Mouse (Mus musculus): ENCODE measurements around the gene Rnf225. TPM values are rescaled to one million over a fixed set of nuclear protein-coding genes. Genes with fewer than 3 reads are reported as not detected.
"Not testable (repeated sequence)": the region's sequence is repeated elsewhere in the genome, so short reads cannot be mapped to it uniquely, and the experiment has no call there.

The Rnf225 gene
- polyA plus RNA-seq, 1 experiment from 2014 or later = 0.42 TPM

DNA sequence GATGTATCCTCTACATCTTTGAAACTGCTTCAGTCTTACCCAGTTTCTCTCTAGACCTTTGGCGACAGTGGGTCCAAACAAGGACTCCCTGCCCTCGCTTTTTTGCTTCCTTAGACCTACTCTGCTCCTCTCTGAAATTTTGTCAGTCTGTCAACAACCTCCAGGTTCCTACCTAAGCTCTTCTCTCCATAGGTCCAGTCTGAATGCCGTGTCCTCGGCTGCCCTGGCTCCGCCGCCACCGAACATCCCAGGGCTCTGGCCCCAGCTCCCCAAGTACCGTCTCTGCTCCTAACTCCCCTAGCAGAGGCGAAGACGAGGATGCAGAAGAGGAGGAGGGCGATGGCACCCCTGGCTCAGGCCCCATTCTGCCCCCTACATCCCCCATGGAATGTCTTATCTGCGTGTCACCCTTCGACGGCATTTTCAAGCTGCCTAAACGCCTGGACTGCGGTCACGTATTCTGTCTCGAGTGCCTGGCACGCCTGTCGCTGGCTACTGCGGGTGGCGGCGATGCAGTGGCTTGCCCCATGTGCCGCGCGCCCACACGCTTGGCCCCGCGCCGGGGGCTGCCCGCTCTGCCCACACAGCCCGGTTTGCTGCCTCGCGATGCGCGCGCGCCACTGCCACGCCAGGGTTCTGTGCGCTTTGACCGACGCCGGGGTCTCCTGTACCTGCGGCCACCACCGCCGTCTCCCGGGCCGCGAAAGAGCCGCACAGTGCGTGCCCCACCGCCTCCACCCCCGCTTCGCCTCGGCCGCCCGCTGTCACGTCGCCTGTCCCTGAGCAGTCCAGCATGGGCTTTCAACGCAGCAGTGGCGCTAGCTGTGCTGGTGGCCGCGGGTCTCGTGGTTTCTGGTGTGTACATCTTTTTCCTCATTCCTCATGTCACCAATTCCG lies 725 bp downstream of the Rnf225 start:
- no peak for DNase-seq (ENCODE audit: low spot score)

GRCm38 (mm10) chr7:12933615-12934140 lies 6.5 kb downstream of the Rnf225 start:
- DNase-seq (ENCODE audit: low spot score) = no peak

DNA sequence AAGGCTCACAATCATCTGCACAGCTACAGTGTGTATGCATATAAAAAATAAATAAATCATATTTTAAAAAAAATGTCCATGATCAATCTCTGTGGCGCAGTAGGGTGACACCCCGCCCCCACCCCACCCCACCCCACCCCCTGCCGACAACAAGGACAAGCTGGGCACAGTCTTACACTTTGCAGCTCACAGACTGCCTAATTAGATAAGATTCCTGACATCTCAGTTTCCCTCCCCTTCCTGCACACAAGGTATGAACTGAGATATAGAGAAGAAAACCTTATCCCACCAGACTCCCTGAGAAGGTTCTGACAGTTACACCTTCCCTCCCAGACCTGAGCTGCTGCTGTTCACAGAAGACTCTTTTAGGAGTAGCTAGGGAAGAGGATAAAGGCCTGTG lies 7.6 kb downstream of the Rnf225 start:
- no peak for DNase-seq (ENCODE audit: low spot score)

DNA sequence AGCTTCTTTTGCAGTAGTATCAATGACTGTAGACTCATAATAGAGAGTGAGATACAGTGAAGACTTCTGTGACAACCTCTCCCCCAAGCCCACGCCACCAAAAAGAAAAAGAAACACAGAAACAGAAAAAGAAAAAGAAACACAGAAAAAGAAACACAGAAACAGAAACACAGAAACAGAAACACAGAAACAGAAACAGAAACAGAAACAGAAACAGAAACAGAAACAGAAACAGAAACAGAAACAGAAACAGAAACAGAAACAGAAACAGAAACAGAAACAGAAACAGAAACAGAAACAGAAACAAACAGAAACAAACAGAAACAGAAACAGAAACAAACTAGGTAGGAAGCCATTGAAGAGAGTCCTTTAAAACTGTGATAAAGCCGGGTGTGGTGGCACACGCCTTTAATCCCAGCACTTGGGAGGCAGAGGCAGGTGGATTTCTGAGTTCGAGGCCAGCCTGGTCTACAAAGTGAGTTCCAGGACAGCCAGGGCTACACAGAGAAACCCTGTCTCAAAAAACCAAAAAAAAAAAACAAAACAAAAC lies 10.1 kb downstream of the Rnf225 start:
- DNase-seq (ENCODE audit: low spot score) = not testable (repeated sequence)

- DNase-seq (ENCODE audit: low spot score) = no peak
These were observed 13.4 kb downstream of the Rnf225 start for GRCm38 (mm10) chr7:12940599-12940998.

DNA sequence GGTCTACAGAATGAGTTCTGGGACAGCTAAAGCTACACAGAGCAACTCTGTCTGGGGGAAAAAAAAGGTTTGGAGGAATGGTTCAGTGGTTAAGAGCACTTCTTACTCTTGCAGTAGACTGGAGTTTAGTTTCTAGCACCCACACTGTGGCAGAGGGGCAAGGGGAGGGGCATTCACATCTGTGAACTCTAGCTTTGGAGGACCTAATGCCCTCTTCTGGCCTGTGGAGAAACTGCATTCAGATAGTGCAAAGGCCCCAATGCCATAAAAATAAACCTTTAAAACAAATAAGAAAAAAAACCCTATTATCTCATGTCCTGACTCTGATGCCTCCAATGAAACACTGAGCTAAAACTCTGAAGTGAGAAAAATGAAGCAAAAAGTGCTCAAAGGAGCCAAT lies 16.3 kb downstream of the Rnf225 start:
- DNase-seq (ENCODE audit: low spot score) = peak; percentile 69

GRCm38 (mm10) chr7:12949032-12949871 lies 22.0 kb downstream of the Rnf225 start:
- DNase-seq (ENCODE audit: low spot score) = peak; percentile 98

GRCm38 (mm10) chr7:12949872-12950229 lies 22.6 kb downstream of the Rnf225 start:
- DNase-seq (ENCODE audit: low spot score) = no peak

GRCm38 (mm10) chr7:12954896-12955295 lies 27.7 kb downstream of the Rnf225 start:
- peak; percentile 27 for DNase-seq (ENCODE audit: low spot score)

DNA sequence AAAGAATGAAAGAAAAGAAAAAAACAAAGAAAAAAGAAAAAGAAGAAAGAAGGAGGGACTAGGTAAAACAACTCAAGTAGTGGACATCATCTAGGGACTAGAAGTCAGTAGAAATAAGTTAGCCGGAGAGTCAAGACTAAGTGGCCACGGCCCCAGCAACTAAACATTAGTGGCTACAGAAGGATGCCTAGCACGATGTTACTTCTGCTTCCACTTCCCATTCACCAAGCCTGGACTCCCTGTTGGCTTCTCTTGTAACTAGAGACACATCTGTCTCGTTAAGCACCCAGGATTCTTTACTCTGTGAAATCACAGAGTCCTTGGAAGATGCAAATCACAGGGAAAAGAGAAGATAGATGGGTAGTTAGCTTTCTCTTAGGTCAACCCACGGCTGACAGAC lies 30.3 kb downstream of the Rnf225 start:
- no peak for DNase-seq (ENCODE audit: low spot score)

- no peak for DNase-seq (ENCODE audit: low spot score)
These were observed 31.7 kb downstream of the Rnf225 start for GRCm38 (mm10) chr7:12958948-12959347.

- no peak for DNase-seq (ENCODE audit: low spot score)
These were observed 32.5 kb downstream of the Rnf225 start for GRCm38 (mm10) chr7:12959718-12960117.

- DNase-seq (ENCODE audit: low spot score) = peak; percentile 88
These were observed 34.4 kb downstream of the Rnf225 start for GRCm38 (mm10) chr7:12961511-12962141.

DNA sequence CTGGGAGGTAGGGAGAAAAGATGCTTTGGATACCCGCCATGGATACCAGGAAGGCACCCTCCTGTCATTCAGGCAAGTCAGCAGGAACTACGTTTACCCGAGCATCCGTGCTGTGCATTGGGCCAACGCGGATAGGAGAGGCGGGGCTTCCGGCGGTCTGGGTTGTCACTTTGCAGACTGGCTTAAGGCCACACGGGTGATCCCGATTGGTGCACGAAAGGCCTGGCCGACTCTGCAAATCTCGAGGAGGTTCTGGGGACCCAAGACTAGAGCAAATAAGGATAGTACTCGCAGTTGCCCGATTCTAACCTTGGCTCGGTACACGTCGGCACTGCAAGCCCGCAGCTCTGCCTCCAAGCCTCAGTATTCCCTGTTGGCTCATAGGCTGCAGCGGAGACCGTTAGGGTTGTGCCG lies 38.5 kb downstream of the Rnf225 start, which contains the start of gene Zfp324:
Zfp324 (plus strand) TSS at position 161 of the 414 bp plus-strand sequence.
- DNase-seq (ENCODE audit: low spot score) = peak; percentile 86

DNA sequence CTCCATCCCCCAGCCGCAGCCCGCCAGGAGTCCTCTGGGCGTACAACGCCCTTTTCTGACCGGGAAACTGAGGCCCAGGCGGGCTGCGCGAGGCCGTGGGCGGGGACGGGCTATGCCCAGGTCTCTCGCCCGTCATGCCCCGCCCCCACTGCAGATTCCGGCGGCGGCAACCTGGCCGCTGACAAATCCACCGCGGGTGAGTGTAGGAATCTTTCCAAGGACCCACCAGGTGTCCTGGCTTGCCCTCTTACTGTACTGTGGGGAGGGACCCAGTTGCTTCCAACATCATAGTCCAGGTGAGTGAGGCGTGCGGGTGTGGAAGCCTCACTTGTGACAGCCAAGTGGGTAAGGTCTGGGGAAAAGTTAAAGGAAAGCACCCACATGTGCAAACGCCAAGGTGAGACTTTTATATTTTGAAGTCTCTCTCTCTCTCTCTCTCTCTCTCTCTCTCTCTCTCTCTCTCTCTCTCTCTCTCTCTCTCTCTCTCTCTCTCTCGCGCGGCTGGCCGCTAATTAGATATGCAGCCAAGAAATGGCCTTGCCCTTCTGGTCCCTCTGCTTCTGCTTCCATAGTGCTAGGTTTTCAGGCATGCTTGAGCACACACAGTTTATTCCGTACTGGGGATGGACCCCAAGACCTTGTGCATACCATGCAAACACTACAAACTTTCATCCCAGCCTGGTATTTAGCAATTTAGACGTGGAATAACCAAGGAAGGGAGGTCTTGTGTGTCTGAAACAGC lies 39.1 kb downstream of the Rnf225 start:
- DNase-seq (ENCODE audit: low spot score) = peak; percentile 45

DNA sequence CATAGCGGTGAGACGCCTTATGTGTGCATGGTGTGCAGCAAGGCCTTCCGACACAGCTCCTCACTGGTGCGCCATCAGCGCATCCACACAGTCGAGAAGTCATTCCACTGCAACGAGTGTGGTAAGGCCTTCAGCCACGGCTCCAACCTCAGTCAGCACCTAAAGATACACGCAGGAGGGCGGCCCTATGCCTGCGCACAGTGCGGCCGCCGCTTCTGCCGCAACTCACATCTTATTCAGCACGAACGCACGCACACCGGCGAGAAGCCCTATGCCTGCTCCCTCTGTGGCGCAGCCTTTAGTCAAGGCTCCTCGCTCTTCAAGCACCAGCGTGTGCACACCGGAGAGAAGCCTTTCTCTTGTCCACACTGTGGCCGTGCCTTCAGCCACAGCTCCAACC lies 43.7 kb downstream of the Rnf225 start:
- DNase-seq (ENCODE audit: low spot score) = no peak

- DNase-seq (ENCODE audit: low spot score) = peak; percentile 98
These were observed 50.6 kb downstream of the Rnf225 start, which contains the start of gene Zfp446 for GRCm38 (mm10) chr7:12977682-12978389. Zfp446 (plus strand) TSS chr7:12977848.

DNA sequence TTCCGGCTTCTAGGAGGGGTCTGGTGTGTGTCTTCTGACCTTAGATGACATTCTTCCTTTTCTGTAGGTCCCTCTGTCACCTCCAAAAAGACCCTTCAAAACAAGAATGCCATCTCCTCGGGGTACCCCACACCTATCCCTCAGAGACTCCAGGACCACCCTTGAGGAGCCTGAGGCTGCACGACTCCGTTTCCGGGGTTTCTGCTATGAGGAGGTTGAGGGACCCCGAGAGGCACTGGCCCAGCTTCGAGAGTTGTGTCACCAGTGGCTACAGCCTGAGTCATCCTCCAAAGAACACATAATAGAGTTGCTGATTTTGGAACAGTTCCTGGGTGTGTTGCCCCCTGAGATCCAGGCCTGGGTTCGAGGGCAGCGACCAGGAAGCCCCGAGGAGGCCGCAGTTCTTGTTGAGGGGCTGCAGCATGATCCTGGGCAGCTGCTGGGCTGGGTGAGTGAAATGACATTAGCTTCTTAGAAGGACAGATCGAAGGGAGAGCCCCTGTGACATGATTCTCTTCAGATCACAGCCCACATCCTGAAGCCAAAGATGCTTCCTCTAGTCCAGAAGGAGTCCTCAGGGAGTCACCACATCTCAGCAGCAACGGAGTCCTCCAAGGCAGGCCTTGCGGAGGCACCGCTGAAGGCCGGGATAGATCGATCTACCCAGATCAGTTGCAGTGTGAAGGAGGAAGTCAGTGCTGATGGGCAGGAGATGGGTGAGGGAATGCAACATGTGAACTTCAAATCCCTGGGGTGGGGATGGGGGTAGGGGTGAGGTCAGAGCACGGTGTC lies 51.9 kb downstream of the Rnf225 start:
- DNase-seq (ENCODE audit: low spot score) = no peak

DNA sequence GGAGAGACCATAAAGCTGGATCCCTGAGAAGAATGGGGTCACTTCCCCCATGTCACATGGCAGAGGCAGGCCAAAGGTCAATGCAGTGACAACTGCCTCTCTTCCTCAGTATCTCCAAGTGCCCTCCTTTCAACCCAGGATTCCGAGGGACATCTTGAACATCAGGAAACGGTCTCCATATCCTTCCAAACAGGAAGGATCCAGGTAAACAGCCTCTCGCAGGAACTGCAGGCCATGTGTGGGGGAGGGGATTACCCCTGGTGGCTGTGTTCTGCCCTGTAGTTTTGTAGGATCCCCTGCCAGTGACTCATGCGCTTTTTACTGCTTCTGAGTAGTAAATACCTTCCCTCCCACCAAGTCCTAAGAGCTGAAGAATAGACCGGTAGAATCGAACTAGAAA lies 52.6 kb downstream of the Rnf225 start:
- DNase-seq (ENCODE audit: low spot score) = no peak

Measured in thymus, postnatal 0 days (tissue).